ENCODE assay signal across 20 mouse cellular contexts in genomic region chr7:134650246-134650830, GRCm38 (mm10). TPM values are rescaled to one million over a fixed set of nuclear protein-coding genes. Genes with fewer than 3 reads are reported as not detected.
DNase-seq lines count a peak whose midpoint lies in the region; ATAC-seq lines count a peak whose summit lies in the region.
"Had no signal": no experiment of that assay in that cellular context is flagged by ENCODE, and none has a peak within 500 bp of the region (broad histone marks: within the 10 kb centered on the region; RNA-seq: fewer than 3 reads in every experiment).

No protein-coding gene starts in this region.

- WGBS in heart, embryonic 12.5 days = 60% methylated on average over 8 of the region's 8 CpGs

- no peaks in the 10 kb centered on the region for H3K4me1 ChIP-seq in heart, embryonic 12.5 days (replicated peaks)
- H3K4me1 ChIP-seq: heart, embryonic 13.5 days; intestine, embryonic 15.5 days; limb, embryonic 13.5 days; liver, embryonic 15.5 days; neural tube, embryonic 13.5 days had no signal

- H3K9me3 ChIP-seq in heart, embryonic 12.5 days (replicated peaks) = no peaks in the 10 kb centered on the region
- H3K9me3 ChIP-seq: heart, embryonic 13.5 days; intestine, embryonic 15.5 days; limb, embryonic 13.5 days; liver, embryonic 15.5 days; neural tube, embryonic 13.5 days had no signal

- H3K27ac ChIP-seq in heart, embryonic 12.5 days (ENCODE audit: poor library complexity, severe bottlenecking) = no peak overlapping the region
- H3K27ac ChIP-seq: heart, embryonic 13.5 days; hindbrain, embryonic 14.5 days; intestine, embryonic 15.5 days; kidney, postnatal 0 days; limb, embryonic 13.5 days; liver, embryonic 15.5 days; neural tube, embryonic 13.5 days had no signal

- H3K4me3 ChIP-seq in heart, embryonic 12.5 days = no peak overlapping the region
- H3K4me3 ChIP-seq: heart, embryonic 13.5 days; intestine, embryonic 15.5 days; limb, embryonic 13.5 days; liver, embryonic 15.5 days; neural tube, embryonic 13.5 days had no signal

- DNase-seq in heart, adult 9 months (ENCODE audit: low spot score in 2 of 2) = peak; percentile 36 to 41
- DNase-seq in heart, postnatal 36 days = no peak
- DNase-seq in right cerebral cortex, adult 2 months (ENCODE audit: low spot score in 2 of 2) = peak; percentile 16 to 40
- DNase-seq in right cerebral cortex, postnatal 36 days (ENCODE audit: low spot score in 2 of 2) = no peak
- no peak for DNase-seq in T-cell, adult 2 months (ENCODE audit: low spot score)
- no peak for DNase-seq in cerebellum, postnatal 10 days
- no peak for DNase-seq in gastrocnemius, postnatal 14 days
- DNase-seq: adrenal gland, adult 2 months; cerebellum, adult 11 months; forebrain, postnatal 0 days; lung, postnatal 10 days; right cerebral cortex, postnatal 4 days had no signal

- no peaks in the 10 kb centered on the region for H3K27me3 ChIP-seq in heart, embryonic 12.5 days (replicated peaks)
- H3K27me3 ChIP-seq: heart, embryonic 13.5 days; intestine, embryonic 15.5 days; limb, embryonic 13.5 days; liver, embryonic 15.5 days; neural tube, embryonic 13.5 days had no signal

- ATAC-seq in heart, embryonic 12.5 days (ENCODE audit: insufficient number of reproducible peaks, low FRiP score) = 0 out of 2 replicates have a peak, but pooled peaks have one; percentile 45
- ATAC-seq: forebrain, postnatal 0 days; intestine, embryonic 15.5 days had no signal

- H3K36me3 ChIP-seq in heart, embryonic 12.5 days = no peaks in the 10 kb centered on the region
- H3K36me3 ChIP-seq: heart, embryonic 13.5 days; intestine, embryonic 15.5 days; limb, embryonic 13.5 days; liver, embryonic 15.5 days; neural tube, embryonic 13.5 days had no signal

- intact Hi-C loops in heart, postnatal 36 days (cut with DNase I) = no loop called here
- intact Hi-C loops in gastrocnemius, postnatal 14 days (cut with DNase I; ENCODE audit: low total_unique reads) = no loop called here

- no peak overlapping the region for H3K9ac ChIP-seq in heart, embryonic 12.5 days
- H3K9ac ChIP-seq: forebrain, postnatal 0 days; heart, embryonic 13.5 days; hindbrain, embryonic 14.5 days; intestine, embryonic 15.5 days; limb, embryonic 13.5 days; liver, embryonic 15.5 days; neural tube, embryonic 13.5 days had no signal

- no peak overlapping the region for H3K4me2 ChIP-seq in heart, embryonic 12.5 days
- H3K4me2 ChIP-seq: heart, embryonic 13.5 days; hindbrain, embryonic 14.5 days; intestine, embryonic 15.5 days; limb, embryonic 13.5 days; liver, embryonic 15.5 days; neural tube, embryonic 13.5 days had no signal

RNA-seq across cellular contexts. Expression of gene Dock1, which starts 20.1 kb away (rescaled TPM):
- 10 to 100 TPM; 26.3 to 28.8 TPM for total RNA-seq in heart, postnatal 36 days (2021)
- polyA plus RNA-seq in heart, embryonic 12.5 days (2016; fragmentation: Nextera tagmentation; extraction: Ambion mirVana) = 31.9 and 32.1 TPM in 2 replicates
- 10 to 100 TPM; 14.6 to 15.4 TPM for total RNA-seq in gastrocnemius, postnatal 14 days (2021)

Comparison
In these comparisons a context has a peak if more than half of its experiments do, and no peak if none do; other contexts are left out.
1. DNase-seq: peak in heart, adult 9 months (2 of 2) and right cerebral cortex, adult 2 months (2 of 2); none in heart, postnatal 36 days (0 of 2), right cerebral cortex, postnatal 36 days (0 of 2), T-cell, adult 2 months (single experiment), cerebellum, postnatal 10 days (0 of 2) and gastrocnemius, postnatal 14 days (single experiment).